Comparison of ENCODE assay signal across 8 mouse cellular contexts in the genomic region with DNA sequence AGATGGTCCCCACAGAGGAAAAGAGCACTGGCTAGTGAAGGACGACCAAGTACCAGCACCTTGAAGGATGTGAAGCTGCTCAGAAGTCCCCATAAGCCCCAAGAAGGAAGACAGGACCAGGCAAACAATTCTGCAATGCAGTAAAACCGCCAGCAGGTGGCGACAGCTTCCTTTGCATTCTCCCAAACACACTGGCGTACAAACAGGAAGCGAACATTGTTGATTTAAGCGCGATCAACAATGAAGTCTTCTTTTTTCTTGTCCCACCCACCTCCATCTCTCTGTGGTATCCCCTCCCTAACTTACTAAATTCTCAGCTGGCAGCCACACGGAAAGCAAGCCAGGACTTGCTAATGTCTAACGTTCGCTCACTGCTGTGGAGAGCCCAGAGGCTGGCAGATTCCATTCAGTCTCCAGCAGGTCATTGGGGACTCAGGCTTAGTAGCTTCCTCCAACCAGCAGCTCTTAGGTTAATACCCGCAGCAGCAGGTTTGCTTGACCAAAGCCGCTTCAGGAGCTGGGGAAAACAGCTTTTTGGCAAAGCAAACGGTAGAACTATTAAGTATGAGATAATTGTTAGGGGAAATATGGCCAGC.
DNase-seq lines count a peak whose midpoint lies in the region; ATAC-seq and TF ChIP-seq lines count a peak whose summit lies in the region.

No protein-coding gene starts in this region.

- no peak for TF ChIP-seq EP300 in lung, postnatal 0 days (IDR thresholded peaks at IDR 0.05)

- peaks cover 6% of the 10 kb centered on the region; the same call in 1 of the 2 replicates for H3K4me1 ChIP-seq in forebrain, postnatal 0 days (ENCODE audit: insufficient read depth)
- H3K4me1 ChIP-seq in hindbrain, embryonic 11.5 days (replicated peaks; ENCODE audit: control insufficient read depth, insufficient read depth, low read length), result peaks cover 2% of the 10 kb centered on the region; the same call in 1 of the 2 replicates
- no peaks in the 10 kb centered on the region for H3K4me1 ChIP-seq in lung, postnatal 0 days (ENCODE audit: insufficient read depth, low read depth, low read length)

- WGBS in forebrain, postnatal 0 days, result 4% methylated on average over 13 of the region's 13 CpGs
- 2% methylated on average over 13 of the region's 13 CpGs for WGBS in hindbrain, embryonic 11.5 days
- WGBS in lung, postnatal 0 days, result 6% methylated on average over 13 of the region's 13 CpGs

- no peaks in the 10 kb centered on the region for H3K9me3 ChIP-seq in forebrain, postnatal 0 days (ENCODE audit: low read length)
- no peaks in the 10 kb centered on the region for H3K9me3 ChIP-seq in hindbrain, embryonic 11.5 days (ENCODE audit: control insufficient read depth, low read length)
- H3K9me3 ChIP-seq in lung, postnatal 0 days (ENCODE audit: low read length), result no peaks in the 10 kb centered on the region

- no peak overlapping the region for H3K27ac ChIP-seq in forebrain, postnatal 0 days (ENCODE audit: low read depth, low read length)
- H3K27ac ChIP-seq in hindbrain, embryonic 11.5 days (ENCODE audit: low read depth, low read length), result no peak overlapping the region
- no peak overlapping the region for H3K27ac ChIP-seq in lung, postnatal 0 days (ENCODE audit: low read length)

- peak overlapping the region; percentile 24 for H3K4me3 ChIP-seq in forebrain, postnatal 0 days (ENCODE audit: low read depth, low read length)
- H3K4me3 ChIP-seq in hindbrain, embryonic 11.5 days (ENCODE audit: low read depth, low read length), result peak overlapping the region; percentile 35
- peak overlapping the region; percentile 24; the same call in 1 of the 2 replicates for H3K4me3 ChIP-seq in lung, postnatal 0 days (ENCODE audit: low read depth, low read length)

- H3K27me3 ChIP-seq in forebrain, postnatal 0 days (ENCODE audit: insufficient read depth, low read length), result no peaks in the 10 kb centered on the region
- H3K27me3 ChIP-seq in hindbrain, embryonic 11.5 days (ENCODE audit: control insufficient read depth, insufficient read depth, low read length), result no peaks in the 10 kb centered on the region
- H3K27me3 ChIP-seq in lung, postnatal 0 days (replicated peaks; ENCODE audit: insufficient read depth, low read length), result no peaks in the 10 kb centered on the region

- peak; percentile 85 for DNase-seq in R1 (ENCODE audit: low read depth, low spot score)
- DNase-seq in cerebellum, adult 11-12 months, result peak; percentile 63
- peak; percentile 92 for DNase-seq in forebrain, postnatal 0 days
- DNase-seq in hindbrain, embryonic 11.5 days (ENCODE audit: low spot score), result peak; percentile 92
- DNase-seq in layer of hippocampus, adult 9-11 months, result peak; percentile 64
- DNase-seq in lung, postnatal 0 days (ENCODE audit: low spot score), result peak; percentile 83
- peak; percentile 94 for DNase-seq in retina, embryonic 14.5 days (ENCODE audit: low spot score)

- no peak overlapping the region for H3K9ac ChIP-seq in forebrain, postnatal 0 days
- H3K9ac ChIP-seq in hindbrain, embryonic 11.5 days (ENCODE audit: low read depth, low read length), result peak overlapping the region; percentile 47
- H3K9ac ChIP-seq in lung, postnatal 0 days (replicated peaks; ENCODE audit: low read depth), result no peak overlapping the region; the same call in 1 of the 2 replicates

- peak overlapping the region; percentile 35 for H3K4me2 ChIP-seq in forebrain, postnatal 0 days (ENCODE audit: low read depth)
- peak overlapping the region; percentile 43 for H3K4me2 ChIP-seq in hindbrain, embryonic 11.5 days (replicated peaks; ENCODE audit: low read depth, low read length)
- H3K4me2 ChIP-seq in lung, postnatal 0 days (replicated peaks; ENCODE audit: low read depth, low read length), result peak overlapping the region; percentile 60

- peak; percentile 99 for TF ChIP-seq CTCF in forebrain, postnatal 0 days (IDR thresholded peaks at IDR 0.05; ENCODE audit: low read depth)
- TF ChIP-seq CTCF in lung, postnatal 0 days (IDR thresholded peaks at IDR 0.05), result peak; percentile 97

- peak; percentile 66 for ATAC-seq in forebrain, postnatal 0 days
- ATAC-seq in hindbrain, embryonic 11.5 days (ENCODE audit: low FRiP score), result peak; percentile 70
- peak; percentile 46 for ATAC-seq in lung, postnatal 0 days
- no peak for ATAC-seq in inflammation-experienced regulatory T-cells, adult 6 months

- peaks cover 8% of the 10 kb centered on the region for H3K36me3 ChIP-seq in forebrain, postnatal 0 days (ENCODE audit: insufficient read depth)
- 0 out of 2 replicates have a peak, but pooled peaks cover 2% of the 10 kb centered on the region for H3K36me3 ChIP-seq in hindbrain, embryonic 11.5 days (ENCODE audit: control insufficient read depth, insufficient read depth, low read length)
- no peaks in the 10 kb centered on the region for H3K36me3 ChIP-seq in lung, postnatal 0 days (ENCODE audit: insufficient read depth, low read length)
